Mouse (Mus musculus) frontal cortex, adult 2 months (tissue): ENCODE measurements around the gene Nktr. TPM values are rescaled to one million over a fixed set of nuclear protein-coding genes. Genes with fewer than 3 reads are reported as not detected.

ENCODE experiments used
- DNase-seq, 2 experiments: peaks; one replicate each; pipeline ENCODE4 v3.0.0; 2022; ENCODE audit warnings: low spot score in 1 of 2; ENCODE audit errors: extremely low spot score in 1 of 2
- polyA plus RNA-seq: library from polyadenylated mRNA; depleted of rRNA; stranded (reverse); fragments of >200 nt; gene quantifications from 2 replicates; pipeline ENCODE4 v1.2.3, GENCODE M21; 2012; rRNA removed

Gene Nktr
- polyA plus RNA-seq, 1 experiment = 161 TPM

DNA sequence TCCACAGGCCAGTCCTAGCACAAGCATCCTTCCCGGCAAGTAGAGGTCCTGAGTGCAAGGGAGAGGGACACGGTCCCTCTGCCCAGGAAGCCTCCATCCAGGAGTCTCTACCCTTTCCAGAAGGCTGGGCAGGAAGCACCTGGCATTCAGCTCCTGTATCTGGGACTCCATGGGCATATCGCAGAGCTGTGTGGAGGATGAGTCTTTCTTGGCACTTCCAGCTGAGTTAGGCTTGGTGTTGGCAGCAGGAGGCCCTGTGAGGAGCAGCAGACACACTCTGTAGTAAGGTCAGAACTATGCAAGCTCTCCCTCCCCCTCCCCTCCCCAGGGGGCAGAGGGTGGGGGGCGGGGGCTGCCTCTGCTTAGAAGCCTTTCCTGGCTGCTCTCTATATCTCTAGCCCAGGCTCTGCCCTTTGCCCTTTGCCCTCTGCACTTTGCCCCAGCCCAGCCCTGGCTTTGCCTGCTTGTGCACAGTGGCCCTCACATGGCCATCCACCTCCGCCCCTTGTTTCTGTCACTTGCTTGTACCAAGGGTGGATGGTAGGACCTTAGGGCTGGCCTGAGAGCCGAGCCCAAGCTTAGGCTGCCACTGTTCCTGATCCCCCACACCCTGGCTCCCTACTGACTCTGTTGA, 80.0 kb downstream of the Nktr start:
- DNase-seq = no peak

DNA sequence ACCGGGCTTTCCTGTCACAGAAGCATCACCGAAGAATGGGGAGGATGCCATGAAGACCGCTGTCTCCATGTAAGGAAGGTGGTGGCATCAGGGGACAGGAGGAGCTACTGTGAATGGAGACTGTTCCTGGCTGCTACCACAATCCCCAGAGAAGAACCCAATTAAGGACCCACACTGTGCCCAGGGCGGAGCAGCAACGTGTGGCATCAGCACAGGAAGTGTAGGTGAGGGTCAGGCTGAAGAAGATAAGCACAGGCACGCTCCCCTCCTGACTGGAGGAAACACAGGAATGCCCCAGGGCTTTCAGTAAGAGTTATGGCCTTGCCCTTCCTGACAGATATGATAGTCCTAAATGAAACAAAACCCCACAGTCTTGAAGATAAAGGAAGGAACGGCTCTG, 83.8 kb downstream of the Nktr start:
- no peak for DNase-seq

Other genes starting within 250 kb of the Nktr start
- gene Cck, start 223.5 kb upstream of the Nktr start, polyA plus RNA-seq = 1,294 and 1,474 TPM in 2 replicates
- 0.54 and 1.3 TPM in 2 replicates for gene Lyzl4, start 77.1 kb upstream of the Nktr start, polyA plus RNA-seq
- gene Vipr1, start 76.5 kb upstream of the Nktr start, polyA plus RNA-seq = 15.4 and 16.9 TPM in 2 replicates
- gene Sec22c, start 13.7 kb upstream of the Nktr start, polyA plus RNA-seq = 14.6 and 16.9 TPM in 2 replicates
- gene Ss18l2, start 8.8 kb upstream of the Nktr start, polyA plus RNA-seq = 101 and 118 TPM in 2 replicates
- gene Zfp651, start 40.2 kb downstream of the Nktr start, polyA plus RNA-seq = 98.0 and 101 TPM in 2 replicates
- gene Klhl40, start 58.4 kb downstream of the Nktr start, polyA plus RNA-seq = 10.1 and 11.4 TPM in 2 replicates
- 17.7 and 19.6 TPM in 2 replicates for gene Hhatl, start 73.3 kb downstream of the Nktr start, polyA plus RNA-seq
- 12.1 and 12.6 TPM in 2 replicates for gene Ccdc13, start 120.3 kb downstream of the Nktr start, polyA plus RNA-seq
- gene Higd1a, start 139.2 kb downstream of the Nktr start, polyA plus RNA-seq = 82.0 and 93.0 TPM in 2 replicates
- 2.6 and 3.3 TPM in 2 replicates for gene Ackr2, start 179.2 kb downstream of the Nktr start, polyA plus RNA-seq
- not detected in 2 replicates for gene Cyp8b1, start 197.1 kb downstream of the Nktr start, polyA plus RNA-seq
- gene Fam198a, start 231.8 kb downstream of the Nktr start, polyA plus RNA-seq = 6.2 and 7.4 TPM in 2 replicates